Mouse (Mus musculus): Measurements from ENCODE around the gene Zfp85.

- no peak for TF ChIP-seq EP300 (IDR thresholded peaks at IDR 0.05; ENCODE audit: insufficient read depth, low read depth, low read length)
- no peak for TF ChIP-seq CTCF (IDR thresholded peaks at IDR 0.05)
- TF ChIP-seq POLR2A (IDR thresholded peaks at IDR 0.05; ENCODE audit: insufficient read depth, low read depth, low read length): no peak
These were observed 43.6 kb upstream of the Zfp85 start for GRCm38 (mm10) chr13:67798618-67799017.

All from heart, adult 2 months (tissue).